Mouse (Mus musculus): ENCODE results near the gene Tmem221.
A peak's percentile ranks its signal among the peaks of the same experiment; 100 is the strongest.

Tmem221 gene

DNA sequence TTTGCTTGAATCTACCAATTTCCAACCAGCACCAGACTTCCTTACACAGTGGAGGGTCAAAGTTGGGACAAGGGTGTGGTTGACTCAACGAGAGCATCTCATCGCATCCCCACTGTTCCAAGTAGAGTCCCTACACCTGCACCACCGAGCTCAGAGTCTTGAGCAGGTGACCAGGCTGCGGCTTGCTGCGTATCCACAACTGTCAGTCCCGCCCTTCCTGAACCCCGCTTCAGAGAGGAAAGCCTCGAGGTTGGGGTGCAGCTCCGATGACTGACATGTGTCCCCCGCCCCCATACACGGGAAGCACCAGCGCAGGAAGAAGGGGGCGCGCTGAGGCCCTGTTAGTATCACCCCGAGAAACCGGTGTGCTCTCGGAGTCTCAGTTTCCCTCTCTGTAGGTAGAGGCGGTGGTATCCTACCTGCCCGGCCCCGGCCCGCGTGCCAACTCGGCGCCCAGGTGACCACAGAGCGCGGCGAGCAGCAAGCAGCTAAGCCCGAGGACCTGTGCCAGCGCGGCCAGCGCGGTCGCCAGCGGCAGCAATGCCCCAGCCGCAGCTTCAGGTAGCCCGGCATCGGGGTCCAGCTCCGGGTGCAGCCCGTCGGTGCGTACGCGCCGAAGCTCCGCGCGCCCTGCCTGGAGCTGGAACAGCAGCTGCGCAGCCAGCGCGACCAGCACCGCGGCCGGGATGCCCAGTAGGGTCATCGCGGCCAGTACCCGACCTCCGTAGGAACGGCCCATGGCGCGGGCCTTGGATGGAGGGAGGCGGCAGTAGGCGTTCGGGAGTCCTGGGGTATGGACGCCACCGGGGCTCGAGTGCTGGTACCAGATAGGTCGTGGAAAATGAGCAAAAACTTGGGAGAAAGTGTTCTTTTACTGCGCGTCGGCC, at the start of gene Tmem221:
Gene Tmem221, minus strand, starts transcription at position 801 of the 887 bp plus-strand sequence.
- DNase-seq (ENCODE audit: low spot score in 2 of 2): peak in 1 of 2 experiments; percentile 32

DNA sequence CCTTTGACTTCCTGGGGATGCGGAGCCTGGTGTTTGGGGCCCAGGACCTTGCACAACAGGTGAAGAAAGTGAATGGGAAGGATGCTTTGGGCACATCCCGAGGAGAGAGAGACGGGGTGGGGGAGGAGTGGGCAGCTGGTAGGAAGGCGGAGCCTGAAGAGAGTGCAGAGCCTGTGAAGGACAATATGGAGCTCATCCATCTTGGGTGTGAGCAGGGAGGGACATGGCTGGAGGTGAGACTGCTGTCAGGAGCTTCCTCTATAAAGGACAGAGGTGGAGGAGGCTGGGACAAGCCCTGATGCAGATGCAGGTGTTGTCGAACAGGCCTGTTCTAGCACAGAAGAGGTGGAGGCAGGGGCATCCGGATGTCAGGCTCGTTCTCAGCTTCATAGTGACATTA, 45.4 kb upstream of the Tmem221 start:
- no peak for DNase-seq (ENCODE audit: low spot score in 2 of 2)

DNA sequence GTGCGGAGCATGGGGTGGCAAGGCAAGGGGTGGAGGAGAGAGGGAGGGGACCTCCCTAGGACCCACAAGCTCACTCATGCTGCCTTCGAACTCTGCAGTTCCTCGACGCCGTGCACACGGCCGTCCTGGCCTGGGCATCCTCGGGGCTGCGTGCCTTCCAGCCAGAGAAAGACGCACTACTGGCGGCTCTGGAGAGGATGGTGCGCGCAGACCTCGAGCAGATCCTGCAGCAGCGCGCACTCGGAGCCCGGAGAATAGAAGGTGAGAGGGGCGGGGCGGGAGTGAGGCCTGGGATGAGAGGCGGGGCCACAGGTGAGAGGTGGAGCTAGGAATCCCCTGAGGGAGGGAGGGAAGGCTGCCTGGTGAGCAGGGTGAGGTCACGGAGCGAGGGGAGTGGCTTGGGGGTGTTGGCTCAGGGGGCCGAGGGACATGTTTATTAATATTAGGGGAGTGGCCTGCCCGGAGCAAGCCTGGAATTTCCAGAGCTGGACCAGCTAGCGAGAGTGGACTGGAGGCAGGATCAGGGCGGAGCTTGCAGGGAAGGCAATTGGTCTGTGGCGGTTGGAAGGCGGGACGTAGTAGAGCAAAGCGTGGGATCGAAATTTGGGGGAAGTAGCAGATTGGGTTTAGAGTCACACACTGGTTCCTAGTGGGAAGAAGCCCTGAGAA, 44.1 kb upstream of the Tmem221 start:
- peak; percentile 83 to 84 for DNase-seq (ENCODE audit: low spot score in 2 of 2)

DNA sequence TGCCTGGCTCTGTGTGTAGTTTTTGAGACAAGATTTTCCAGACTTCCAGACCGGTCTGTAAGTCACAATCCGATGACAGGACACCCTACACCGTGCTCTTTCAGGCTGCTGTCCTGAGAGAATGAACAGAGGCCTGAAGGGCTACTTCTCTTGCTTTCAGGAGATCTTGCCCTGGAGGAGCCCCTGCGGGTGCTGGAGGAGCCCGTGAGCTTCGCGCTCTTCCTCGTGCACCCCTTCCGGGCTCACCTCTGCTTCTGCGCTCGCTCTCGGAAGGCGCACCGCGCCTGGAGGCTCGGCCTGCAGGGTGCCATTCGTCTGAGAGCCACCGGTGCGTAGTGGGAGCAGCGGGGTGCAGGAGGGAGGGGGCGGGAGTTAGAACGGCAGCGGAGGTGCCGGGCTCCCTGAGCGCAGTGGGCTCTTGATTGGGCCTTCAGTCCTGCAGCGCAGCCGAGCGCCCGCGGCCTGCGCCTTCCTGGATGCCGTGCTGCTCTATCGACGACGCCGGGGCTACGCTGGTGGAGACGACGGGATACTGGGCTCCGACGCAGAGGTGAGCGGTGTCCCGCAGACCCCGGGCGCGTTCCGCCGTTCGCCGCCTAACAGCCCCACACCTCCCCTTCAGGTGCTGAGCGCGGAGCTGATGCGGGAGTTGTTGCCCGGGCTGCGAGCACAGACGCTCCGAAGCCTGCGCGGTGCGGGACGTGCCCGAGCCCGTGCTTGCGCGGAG, 43.4 kb upstream of the Tmem221 start:
- no peak for DNase-seq (ENCODE audit: low spot score in 2 of 2)

DNA sequence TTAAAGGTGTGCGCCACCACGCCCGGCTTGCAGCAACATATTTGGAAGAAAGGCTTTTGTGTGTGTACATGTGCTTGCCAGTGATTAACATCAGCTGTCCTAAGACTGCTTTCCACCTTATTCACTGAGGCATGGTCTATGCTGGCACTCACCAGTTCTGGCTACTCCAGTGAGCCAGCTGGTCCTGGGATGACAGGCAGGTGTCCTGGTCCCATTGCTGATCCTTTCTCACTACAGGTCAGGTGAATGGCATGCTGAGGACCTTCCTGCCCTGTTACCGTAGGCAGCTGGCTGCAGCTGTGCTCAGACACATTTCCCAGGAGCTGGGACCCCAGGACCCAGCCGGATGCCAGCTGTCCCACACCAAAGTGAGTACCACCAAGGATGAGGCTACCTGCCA, 40.2 kb upstream of the Tmem221 start:
- DNase-seq (ENCODE audit: low spot score in 2 of 2): no peak

DNA sequence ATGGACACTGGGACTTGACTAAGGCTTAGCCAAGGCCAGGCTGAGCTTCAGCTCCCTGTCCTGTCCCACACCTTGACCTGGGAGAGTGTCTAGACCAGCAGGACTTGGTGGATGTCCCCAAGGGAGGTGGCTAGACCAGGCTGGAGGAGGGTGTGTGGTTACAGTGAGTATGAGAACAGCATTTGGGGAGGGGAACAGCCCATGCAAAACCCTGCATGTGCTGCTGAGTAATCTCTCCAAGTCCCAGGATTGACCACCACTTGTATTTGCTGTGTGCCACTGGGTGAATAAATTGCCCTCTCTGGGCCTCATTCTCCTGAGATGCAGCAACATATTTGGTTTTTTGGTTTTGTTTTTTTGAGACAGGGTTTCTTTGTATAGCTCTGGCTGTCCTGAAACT, 39.7 kb upstream of the Tmem221 start:
- DNase-seq (ENCODE audit: low spot score in 2 of 2): no peak

DNA sequence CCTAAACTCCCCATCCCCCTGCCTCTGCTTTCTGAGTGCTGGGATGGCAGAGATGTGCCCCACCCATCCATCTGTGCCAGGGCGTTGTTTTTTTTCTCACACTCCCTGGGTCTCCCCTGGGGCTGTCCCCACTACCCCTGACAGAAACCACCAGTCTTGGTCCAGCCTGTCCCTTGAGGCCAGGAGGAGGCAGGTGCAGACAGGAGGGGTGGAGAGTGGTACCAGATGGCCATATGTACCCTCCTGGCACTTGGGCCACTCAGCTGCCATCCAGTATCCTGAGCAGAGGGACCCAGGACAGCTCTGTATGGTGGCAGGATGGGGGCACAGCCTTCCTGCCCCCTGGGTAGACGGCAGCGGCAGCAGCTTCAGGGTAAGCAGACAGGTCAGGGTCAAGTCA, 38.8 kb upstream of the Tmem221 start, which contains the start of gene Fam129c:
Gene Fam129c, plus strand, starts transcription at position 198 of the 400 bp plus-strand sequence.
- no peak for DNase-seq (ENCODE audit: low spot score in 2 of 2)

DNA sequence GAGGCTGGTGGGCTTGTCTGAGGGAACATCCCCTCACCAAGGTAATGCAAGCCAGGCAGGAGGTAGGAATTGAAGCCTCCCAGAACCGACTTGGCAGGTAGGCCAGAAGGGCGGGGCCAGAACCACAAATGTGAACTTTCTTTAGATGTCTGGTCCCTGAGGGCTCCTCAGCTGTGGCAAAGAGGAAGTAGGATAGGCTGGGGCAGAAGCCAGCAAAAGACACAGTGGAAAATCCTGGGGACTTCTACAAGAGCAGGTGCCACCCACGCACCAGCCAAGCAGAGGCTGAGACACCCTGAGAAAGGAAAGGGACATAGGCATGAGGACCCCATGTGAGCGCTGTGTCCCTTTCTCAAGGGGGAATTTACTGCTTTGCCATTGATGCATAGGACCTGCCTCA, 38.1 kb upstream of the Tmem221 start:
- DNase-seq (ENCODE audit: low spot score in 2 of 2): no peak

DNA sequence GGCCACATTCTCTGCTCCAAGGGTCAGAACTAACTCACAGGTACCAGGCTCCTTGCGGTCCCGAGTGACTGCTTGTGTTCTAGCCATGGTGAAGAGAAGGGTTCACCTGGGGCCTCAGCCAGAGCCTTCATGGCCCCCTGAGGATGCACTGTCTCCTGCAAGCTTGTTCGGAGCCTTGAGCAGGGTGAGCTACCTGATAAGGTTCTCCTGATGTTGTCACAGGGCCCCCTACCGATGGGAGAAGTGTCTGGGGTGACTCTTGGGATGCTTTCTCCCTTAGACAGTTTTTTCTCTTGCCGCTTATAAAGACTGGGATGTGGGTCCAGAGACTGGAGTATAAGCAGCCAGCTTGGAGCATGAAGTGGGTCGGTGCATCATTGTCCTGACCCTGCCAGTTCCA, 37.7 kb upstream of the Tmem221 start:
- no peak for DNase-seq (ENCODE audit: low spot score in 2 of 2)

DNA sequence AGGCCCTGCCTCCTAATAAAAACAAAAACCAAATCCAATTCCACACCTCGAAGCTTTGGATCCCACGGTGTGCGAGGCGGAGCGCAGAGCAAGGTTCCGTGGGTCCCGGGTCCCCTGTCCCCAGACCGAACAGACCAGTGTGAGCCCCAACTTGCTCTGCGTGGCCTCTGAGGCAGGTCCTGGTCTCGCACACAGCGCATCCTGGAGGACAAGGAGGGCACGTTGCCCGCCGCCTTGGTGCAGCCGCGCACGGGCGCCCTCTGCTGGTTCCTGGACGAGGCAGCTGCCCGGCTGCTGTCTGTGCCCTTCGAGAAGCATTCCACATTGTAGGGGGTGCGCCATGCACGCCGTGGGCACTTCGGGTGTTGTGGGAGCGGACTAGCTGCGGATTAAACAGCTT, 37.2 kb upstream of the Tmem221 start:
- DNase-seq (ENCODE audit: low spot score in 2 of 2): peak; percentile 76 to 84

DNA sequence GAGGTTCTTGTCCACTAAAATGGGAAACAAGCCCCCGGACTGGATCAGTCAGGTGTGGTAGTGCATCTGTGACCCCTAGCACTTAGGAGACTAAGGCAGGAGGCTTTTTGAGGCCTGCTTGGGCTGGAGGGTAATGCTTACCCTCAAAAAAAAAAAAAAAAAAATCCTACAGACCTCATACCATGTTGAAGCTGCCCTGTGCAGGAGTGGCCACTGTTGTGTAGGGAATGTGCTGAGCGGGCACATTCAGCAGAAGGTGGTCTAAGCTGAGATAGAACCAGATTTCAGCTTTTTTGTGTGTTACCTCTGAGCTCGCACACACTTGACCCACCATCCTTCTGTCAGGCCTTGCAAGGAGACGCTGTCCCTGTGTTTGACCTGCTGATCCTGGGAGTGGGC, 35.7 kb upstream of the Tmem221 start:
- DNase-seq (ENCODE audit: low spot score in 2 of 2): no peak

DNA sequence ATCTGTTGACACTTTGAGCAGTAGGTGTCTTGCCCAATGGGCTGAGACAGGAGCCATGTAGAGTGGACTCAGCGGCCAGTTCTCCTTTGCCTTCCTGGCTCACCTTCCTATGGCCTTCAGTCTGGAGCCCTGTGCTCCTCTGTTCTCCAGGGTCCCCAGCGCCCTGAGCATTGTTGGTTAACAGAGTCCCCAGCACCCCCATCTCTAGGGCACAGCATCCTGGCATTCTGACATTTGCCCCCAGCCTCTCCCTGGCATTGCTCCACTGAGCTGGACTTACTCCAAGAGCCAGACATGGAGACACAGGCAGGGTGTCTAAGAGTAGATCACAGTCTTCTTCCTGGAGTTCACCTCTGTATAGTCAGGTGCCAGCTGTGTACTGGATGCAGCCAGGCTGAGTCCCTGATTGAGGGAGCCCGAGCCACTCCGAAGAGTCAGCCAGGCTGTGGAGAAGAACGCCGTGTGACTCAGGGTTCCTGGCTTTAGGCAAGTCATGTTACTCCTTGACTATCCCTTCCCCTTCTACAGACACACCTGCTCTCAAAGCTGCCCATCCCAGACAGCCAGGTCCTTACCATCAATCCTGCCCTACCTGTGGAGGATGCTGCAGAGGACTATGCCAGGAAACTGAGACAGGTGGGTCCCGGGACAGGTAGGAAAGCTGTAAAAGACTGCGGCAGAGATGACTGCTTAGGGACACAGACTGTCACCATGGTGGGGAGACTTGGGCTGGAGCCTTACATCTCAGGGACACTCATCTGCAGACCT, 35.1 kb upstream of the Tmem221 start:
- no peak for DNase-seq (ENCODE audit: low spot score in 2 of 2)

DNA sequence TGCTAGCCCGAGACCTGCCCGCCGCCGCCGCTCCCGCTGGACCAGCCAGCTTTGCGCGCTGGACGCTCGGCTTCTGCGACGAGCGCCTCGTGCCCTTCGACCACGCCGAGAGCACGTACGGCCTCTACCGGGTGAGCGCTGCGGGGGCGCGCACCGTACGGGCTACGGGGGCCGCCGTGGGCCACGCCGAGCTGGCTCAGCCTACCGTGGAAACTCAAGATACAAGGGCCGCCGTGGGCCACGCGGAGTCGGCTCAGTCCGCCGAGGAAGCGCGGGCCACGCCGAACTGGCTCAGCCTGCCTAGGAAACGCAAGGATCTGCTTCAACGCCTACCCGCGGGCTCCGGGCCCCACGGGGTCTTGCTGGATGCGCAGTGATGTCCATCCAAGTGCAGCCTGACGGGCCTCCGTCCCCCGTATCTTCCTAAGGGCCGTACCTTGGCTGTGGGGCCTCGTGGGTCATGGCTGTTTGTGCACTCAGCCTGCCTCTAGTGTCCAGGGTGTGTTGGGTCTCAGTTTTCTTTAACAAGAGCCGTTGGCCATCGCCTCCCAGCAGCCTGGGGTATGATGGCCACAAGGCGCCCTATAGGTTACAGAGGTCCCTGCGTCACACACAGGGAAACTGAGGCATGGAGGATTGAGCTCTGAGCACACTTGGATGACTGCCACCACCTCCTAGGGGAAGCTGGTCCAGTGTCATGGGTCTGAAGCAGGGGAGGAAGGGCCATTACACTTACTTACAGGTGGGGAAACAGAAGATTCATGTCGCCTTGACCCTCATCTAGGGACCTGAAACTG, 33.9 kb upstream of the Tmem221 start:
- peak in 1 of 2 experiments; percentile 64 for DNase-seq (ENCODE audit: low spot score in 2 of 2)

DNA sequence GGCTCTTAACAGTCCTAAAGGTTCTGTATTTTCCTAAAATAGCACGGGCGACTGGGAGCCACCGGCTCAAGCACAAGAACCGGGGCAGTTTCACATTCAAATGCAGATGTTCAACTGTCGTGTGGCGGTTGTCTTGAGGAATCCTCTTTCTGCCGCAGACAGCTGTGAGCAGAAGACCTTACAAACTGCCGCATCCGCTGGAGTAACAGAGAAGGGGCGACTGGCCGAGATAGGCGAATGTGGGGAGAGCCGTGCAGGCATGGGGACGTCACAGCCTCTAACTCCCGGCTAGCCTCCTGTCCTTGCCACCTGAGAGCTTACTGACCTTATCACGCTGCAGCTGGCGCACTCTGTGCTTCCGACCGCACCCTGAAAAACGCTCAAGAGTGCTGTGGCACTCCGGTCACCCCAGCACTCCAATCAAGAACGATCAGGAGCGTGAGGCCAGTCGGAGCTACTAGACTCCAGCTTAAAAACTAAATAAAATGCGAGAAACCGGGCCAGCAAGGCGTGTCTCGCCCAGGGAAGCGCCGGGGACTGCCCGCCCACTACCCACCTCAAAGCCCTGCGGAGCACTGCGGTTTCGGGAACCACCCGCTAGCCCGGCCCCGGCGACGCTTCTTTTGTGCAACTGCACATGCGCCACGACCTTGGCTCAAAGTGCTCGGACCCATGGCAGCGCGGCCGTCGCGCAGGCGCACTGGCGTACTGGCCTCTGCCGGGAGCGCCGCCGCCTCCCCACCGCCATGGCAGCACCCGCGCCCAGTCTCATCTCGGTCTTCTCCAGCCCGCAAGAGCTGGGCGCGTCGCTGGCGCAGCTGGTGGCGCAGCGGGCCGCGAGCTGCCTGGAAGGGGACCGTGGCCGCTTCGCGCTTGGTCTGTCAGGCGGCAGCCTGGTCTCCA, 33.1 kb upstream of the Tmem221 start, which contains the start of gene Pgls:
Gene Pgls, plus strand, starts transcription at position 706 of the 903 bp plus-strand sequence.
- peak; percentile 92 to 94 for DNase-seq (ENCODE audit: low spot score in 2 of 2)

DNA sequence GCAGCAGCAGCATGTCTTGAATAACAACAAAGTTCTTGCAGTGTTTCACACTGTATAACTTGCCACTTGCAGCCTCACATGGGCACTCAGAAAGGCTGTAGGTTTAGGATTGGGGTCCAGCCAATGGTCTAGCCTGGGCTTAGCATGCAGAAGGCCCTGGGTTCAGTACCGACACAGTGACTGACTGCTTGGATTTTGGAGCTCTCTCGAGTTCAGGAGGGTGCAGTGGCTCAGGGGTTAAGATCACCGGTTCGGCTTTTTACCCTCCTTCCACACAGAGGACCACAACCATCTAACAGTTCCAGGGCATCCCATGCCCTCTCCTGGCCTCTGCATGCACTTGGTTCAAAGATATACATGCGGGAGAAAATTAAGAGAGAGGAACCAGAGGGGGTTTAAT, 32.3 kb upstream of the Tmem221 start:
- no peak for DNase-seq (ENCODE audit: low spot score in 2 of 2)

DNA sequence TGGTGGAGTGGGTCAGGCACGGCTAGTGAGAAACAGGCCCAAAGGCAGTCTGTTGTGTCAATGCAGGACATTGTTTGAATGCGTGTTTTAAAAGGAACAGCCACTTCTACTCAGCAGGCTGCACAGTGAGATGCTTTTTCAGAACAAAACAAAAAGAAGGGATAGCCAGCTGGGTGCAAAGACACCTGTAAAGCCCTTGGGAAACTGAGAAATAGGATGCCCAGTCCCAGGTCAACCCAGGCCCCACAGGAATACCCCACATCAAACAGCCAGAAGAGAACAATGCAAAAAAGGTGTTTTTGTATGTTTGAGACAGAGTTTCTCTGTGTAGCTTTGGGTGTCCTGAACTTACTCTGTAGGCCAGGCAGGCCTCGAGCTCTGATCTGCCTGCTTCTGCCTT, 30.1 kb upstream of the Tmem221 start:
- no peak for DNase-seq (ENCODE audit: low spot score in 2 of 2)

DNA sequence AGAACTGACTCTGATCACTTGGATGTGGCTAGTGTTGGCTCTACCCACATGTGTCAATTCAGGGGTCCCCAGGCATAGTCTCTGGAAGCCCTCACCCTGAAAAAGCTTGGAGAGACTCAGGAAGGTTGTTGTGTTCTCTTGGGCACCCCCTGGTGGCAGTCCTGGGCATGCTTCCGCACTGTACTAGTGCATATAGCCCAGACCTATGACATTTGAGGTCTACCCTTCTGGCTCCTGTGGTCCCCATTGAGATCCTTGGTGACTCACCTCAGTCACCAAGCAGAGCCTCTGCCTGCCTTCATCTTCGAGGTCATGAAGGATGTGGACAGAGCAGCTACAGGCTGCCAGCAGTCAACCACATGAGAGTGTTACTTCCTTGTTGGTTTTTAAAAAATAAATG, 28.2 kb upstream of the Tmem221 start:
- DNase-seq (ENCODE audit: low spot score in 2 of 2): peak in 1 of 2 experiments; percentile 28

DNA sequence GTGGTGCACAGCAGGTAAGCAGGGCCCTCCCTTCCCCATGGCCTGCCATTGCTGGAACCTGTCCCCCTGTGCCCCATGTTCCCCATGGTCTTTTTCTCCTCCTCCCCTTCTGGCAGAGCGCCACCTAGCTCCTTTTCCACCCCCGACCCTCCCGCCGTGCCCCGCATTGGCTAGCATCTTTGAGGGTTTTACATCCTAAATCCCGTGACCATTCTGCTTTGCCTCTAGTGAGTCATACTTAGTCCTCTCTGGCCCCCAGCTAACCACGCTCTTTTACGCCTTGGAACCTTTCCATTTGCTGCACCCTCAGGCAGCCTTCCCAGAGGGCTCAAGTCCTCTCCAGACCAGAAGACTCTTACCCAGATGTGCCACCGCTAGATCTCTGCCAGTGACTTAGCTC, 21.5 kb upstream of the Tmem221 start:
- DNase-seq (ENCODE audit: low spot score in 2 of 2): no peak

DNA sequence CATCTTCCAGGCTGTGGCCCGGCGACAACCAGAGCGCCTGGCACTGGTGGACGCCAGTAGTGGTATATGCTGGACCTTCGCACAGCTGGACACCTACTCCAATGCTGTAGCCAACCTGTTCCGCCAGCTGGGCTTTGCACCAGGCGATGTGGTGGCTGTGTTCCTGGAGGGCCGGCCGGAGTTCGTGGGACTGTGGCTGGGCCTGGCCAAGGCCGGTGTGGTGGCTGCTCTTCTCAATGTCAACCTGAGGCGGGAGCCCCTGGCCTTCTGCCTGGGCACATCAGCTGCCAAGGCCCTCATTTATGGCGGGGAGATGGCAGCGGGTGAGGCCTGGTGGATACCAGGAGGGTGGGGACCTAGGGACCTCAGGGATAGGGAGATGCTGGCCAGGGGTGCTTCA, 20.8 kb upstream of the Tmem221 start:
- no peak for DNase-seq (ENCODE audit: low spot score in 2 of 2)

DNA sequence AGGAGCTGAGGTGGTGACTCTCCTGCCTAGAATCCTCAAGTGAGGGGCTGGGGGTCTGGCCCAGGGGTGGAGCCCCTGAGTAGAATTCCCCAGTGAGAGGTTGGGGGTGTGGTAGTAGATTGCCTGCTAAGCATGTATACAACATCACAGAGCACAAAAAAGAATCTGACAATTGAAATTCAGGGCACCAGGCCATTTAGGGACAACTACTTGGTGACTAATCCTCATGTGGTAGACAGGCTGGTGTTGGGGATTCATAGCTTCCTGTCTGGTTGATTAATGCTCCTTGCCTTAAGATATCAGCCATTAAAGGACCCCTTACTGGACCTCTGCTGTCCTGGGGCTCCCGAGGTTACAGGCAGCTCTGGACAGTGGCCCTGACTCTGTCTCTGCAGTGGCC, 20.3 kb upstream of the Tmem221 start:
- no peak for DNase-seq (ENCODE audit: low spot score in 2 of 2)
